Mouse (Mus musculus) 416B (cell line): ENCODE measurements around the gene Gucy2g.

Experiments used
- DNase-seq: peaks from one replicate; pipeline ENCODE4 v3.0.0; 2011; ENCODE audit warnings: low read depth

The Gucy2g gene

GRCm38 (mm10) chr19:55241186-55241645 lies at the start of gene Gucy2g:
TSS of gene Gucy2g (minus strand) at chr19:55241236.
- no peak for DNase-seq

DNA sequence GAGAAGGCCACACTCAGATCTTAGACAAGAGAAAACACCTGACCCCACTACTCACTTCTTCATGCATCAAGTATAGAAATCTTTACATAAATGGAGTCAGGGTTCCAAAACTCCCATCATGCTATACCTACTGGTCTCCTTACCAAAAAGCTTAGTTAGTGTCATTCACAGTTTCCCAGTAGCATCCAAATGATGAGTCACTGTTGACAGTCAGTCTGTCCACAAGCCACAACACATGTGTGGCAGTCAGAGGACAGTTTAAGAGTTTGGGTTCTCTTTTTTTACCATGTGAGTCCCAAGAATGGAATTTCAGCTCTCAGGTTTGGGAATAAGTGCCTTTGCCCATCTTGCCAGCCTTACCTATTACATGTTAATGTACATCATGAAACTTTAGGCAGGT lies 47.9 kb upstream of the Gucy2g start:
- peak; percentile 36 for DNase-seq

DNA sequence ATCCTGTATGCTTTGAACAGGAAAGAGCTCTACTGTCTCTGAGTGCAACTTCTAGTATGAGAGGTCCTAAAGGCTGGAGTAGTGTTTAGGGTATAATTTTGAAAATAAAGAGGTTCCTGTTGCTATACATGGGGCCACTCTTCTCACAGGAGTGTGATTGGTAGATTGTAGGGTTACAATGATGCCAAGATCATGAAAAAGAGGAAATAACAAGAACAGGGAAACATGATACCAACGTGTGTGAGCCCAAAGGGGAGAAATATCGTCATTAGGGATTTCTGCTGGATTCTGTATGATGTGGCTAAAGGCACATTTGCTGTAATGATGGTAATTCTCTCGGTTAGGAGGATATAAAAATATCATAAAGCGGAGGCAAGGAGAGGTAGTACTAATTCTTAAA lies 45.0 kb upstream of the Gucy2g start:
- no peak for DNase-seq

GRCm38 (mm10) chr19:55284093-55284492 lies 43.1 kb upstream of the Gucy2g start:
- no peak for DNase-seq

DNA sequence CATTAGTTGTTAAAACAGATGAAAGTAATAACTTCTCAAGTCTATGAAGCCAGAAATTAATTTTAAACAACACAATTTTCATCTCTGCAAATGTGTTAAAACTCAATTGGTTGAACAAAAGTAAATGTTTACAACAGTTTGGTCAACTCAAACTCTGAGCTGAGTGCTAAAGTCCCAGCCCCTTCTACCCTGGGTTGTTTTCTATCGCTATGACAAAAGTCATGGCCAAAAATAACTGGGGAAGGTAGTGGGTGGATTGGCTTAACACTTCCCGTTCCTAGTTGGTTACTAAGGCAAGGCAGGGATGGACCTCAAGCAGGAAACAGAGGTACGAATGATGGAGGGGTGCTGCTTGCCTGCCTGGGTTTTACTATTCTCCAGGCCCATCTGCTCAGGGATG lies 35.7 kb upstream of the Gucy2g start:
- no peak for DNase-seq

DNA sequence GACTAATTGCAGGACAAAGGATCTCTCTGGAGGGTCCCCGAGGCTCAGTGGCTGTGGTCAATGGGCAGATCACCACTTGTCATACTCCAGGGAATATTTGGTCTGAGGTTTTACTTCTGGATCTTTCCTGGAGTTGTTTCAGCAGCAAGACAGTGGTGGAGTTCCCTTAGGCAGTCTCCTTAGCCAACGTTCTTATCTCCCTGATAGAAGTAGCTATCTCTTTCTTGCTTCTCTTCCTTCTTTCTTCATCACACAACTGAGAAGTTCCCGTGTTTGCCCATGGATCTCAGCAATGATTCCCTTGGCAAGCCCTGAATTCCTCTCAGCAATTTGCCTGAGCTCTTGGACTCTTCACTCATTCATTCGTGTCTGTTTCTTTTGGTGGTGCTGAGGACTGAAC lies 35.1 kb upstream of the Gucy2g start:
- no peak for DNase-seq

- no peak for DNase-seq
These were observed 32.3 kb upstream of the Gucy2g start for GRCm38 (mm10) chr19:55273340-55273739.

DNA sequence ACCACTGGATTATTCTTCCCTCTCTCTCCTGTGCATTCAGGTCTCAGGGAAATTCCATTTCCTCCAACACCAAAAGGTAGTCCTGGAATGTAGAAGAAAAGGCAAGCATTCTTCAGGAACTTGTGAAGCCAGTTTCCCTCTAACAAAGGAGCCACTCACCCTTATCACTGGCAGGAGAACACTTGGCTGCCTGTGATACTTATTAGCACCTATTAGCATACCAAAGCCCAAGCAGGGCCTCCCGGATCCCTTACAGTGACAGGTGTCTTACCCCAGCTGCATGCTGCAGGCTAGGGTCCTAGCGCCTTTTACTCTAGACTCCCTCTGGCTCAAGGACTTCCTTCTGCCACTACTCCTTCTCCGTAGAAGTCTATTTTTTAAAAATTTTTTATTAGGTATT lies 30.4 kb upstream of the Gucy2g start:
- no peak for DNase-seq

GRCm38 (mm10) chr19:55269051-55269450 lies 28.0 kb upstream of the Gucy2g start:
- no peak for DNase-seq

DNA sequence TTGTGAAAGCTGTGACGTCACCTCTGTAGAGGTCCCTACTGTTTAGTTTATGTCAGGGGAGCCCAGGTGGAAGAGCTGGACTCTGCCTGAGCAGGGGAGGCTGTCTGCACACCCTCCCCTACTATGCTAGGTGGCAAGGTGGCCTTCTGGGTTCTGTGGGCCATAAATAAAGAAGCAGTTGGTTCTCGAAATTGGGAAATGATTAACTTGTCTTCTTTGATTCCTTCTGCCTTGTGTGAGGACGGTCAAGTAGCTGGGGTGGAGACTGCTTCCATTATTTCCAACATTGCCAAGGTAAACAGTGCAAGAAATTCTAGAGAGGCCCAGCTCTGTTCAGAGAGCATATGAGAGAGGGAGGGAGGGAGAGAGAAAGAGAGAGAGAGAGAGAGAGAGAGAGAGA lies 27.1 kb upstream of the Gucy2g start:
- DNase-seq = no peak

DNA sequence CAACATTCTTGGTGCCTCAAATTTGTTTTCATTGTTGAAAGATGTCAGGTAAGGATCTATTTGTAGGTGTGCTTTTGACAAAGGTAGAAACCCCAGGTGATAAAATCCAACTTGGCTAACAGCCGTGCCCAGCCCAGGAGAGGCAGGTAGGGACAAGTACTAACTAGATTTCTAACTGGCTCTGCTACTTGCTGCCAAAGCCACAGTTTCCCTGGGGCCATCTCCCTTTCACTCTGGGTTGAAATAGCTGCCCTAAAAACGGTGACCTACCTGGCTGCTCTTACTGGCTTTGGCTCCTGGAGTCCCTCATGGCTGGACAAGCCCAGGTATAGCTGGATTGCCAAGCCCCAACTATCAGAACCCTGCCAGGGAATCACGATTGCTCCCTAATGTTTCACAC lies 25.8 kb upstream of the Gucy2g start:
- DNase-seq = no peak

DNA sequence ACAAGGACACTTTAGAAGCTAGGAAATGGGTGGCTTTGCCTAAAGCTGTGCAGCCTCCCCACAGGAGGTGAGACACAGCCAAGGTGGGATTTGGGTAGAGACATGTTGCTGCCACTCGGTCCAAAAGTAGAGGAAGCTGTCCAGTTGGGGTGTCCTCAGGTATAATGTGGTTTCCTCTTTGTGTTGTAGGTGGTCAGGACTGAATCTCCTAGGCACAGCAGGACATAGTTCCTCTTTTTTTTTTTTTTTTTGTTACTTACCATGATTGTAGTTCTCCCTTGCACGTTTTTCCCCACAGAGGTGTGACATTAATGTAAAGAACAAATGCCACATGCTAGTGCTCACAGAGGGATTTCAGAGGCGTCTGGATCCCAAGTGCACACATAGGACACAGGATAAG lies 24.2 kb upstream of the Gucy2g start:
- peak; percentile 51 for DNase-seq

- no peak for DNase-seq
These were observed 19.6 kb upstream of the Gucy2g start for GRCm38 (mm10) chr19:55260389-55261184.

- DNase-seq = no peak
These were observed 17.5 kb upstream of the Gucy2g start for GRCm38 (mm10) chr19:55258514-55258913.

GRCm38 (mm10) chr19:55257656-55258375 lies 16.8 kb upstream of the Gucy2g start:
- peak; percentile 88 for DNase-seq

DNA sequence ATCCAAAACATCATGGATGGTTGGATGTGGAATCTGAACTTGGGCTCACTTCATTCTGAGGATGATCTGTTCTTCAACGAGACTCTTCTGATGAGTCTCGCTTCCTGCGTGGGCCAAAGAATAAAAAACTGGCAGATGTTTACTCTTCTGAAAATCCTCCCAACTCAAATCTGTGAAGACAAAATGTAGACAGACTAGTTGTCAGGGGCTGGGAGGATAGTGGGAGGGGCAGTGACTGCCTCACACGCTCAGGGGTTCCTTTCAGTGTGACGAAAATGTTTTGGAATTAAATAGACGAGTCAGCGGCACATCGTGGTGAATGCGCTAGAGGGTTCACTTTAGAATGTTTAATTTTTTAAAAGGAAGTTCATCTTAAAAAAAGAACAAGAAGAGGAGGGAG lies 15.1 kb upstream of the Gucy2g start:
- DNase-seq = no peak

GRCm38 (mm10) chr19:55254513-55255016 lies 13.5 kb upstream of the Gucy2g start:
- peak; percentile 92 for DNase-seq

DNA sequence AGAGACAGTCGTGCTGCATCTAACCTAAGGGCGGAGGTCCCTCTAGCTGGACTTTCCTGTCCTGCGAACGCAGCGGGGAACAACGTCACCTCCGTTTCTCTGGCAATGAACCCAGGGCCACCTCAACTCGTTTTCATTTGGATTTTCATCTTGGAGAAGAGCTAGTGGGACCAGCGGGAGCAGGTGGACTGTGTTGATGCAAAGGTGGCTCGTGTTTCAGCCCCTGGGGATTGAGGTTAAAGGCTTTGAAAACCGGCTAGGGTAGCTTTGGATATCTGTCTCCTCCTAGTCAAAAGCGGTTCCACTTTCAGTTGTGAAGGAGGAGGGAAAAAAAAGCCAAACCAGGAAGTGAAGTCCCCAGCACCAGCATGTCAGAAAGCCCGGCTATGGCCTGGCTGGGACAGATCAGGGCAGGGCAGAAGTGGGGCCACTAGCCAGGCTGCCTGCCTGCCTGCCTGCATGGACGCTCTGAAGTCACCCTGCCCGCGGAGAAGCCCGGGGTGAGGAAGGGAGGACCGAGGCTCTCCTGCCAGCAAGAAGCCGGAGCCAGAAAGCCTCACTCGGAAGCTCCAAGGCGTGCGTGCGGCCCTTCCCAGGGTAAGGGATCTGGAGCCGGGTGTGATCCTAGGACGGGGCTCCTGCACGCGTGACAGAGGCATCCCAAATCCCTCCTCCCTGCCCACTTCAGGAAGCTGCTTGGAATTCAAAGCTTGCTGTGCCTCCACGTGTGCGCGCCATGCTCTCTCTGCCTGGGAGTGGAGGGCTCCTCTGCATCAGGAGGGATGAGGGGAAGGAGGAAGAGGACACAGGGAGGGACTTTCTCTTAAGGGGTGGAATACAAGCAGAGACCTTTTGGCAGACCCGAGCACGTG lies 12.8 kb upstream of the Gucy2g start:
- peak; percentile 85 for DNase-seq

- DNase-seq = no peak
These were observed 12.2 kb upstream of the Gucy2g start for GRCm38 (mm10) chr19:55253239-55253569.

DNA sequence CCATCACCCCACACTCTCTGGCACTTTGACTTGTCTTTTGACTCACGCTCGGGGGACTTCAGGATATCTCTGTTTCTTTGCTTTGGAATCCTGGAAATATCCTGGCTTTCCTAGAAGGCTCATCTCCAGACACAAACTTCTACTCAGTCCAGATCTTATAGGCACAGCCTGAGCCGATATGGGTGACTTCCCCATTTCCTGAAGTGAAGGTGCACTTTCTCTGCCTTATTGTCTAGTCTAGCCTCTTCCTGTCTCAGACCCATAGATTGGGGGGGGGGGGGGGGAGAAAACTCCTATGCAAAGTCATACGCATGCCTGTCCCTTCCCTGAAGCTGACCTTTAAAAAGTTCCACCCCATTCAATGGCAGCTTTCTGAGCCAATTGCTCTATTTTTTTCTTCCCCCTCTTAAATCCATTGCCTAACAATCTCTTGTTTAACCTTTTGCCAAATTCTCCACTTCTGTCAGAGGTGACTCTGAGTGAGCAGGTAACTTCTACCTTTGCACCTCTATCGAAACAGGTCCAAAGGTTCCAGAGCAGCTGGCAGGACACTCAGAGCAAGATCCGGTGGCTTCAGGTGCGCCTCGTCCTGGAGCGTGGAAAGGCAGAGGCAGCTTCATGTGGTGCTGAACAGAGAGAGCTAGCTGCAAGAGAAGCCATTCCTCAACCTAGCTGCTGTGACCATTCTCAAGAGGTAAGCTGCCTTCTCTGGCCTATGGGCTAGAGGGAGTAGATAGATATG lies 10.5 kb upstream of the Gucy2g start, which contains the start of gene Acsl5:
Gene Acsl5 (plus strand): TSS at position 556 of the 742 bp plus-strand sequence.
- no peak for DNase-seq

- no peak for DNase-seq
These were observed 9.4 kb upstream of the Gucy2g start for GRCm38 (mm10) chr19:55250451-55250850.
